Mouse (Mus musculus) kidney, postnatal 0 days (tissue): Measurements from ENCODE around the gene Spata2. TPM values are rescaled to one million over a fixed set of nuclear protein-coding genes. Genes with fewer than 3 reads are reported as not detected.

Experiments used
- ATAC-seq: fragments of 200-750 bp; cut with Nextera tagmentation; replicated peaks from 2 replicates; pipeline ENCODE4 v1.8.0; 2017; ENCODE audit warnings: low read depth, moderate number of reproducible peaks, moderate TSS enrichment, moderate library complexity; ENCODE audit not compliant: low FRiP score
- DNase-seq: peaks from one replicate; pipeline ENCODE4 v3.0.0-alpha.2; 2016; ENCODE audit warnings: low spot score
- H3K27ac ChIP-seq: fragments of 300-500 bp; sonication (generic); 2 replicates; pipeline ENCODE4 v1.5.1; 2014; ENCODE audit warnings: mild to moderate bottlenecking
- H3K27me3 ChIP-seq: fragments of 300-500 bp; sonication (generic); 2 replicates; pipeline ENCODE4 v1.6.1; 2014; ENCODE audit warnings: low read length, mixed read lengths; ENCODE audit not compliant: insufficient read depth
- H3K36me3 ChIP-seq: fragments of 300-500 bp; sonication (generic); 2 replicates; pipeline ENCODE4 v1.6.1; 2014; ENCODE audit warnings: low read length, mixed read lengths; ENCODE audit not compliant: insufficient read depth
- H3K4me1 ChIP-seq: fragments of 300-500 bp; sonication (generic); replicated peaks from 2 replicates; pipeline ENCODE4 v1.6.1; 2014; ENCODE audit warnings: antibody characterized with exemption, low read length, mixed read lengths; ENCODE audit not compliant: insufficient read depth
- H3K4me2 ChIP-seq: fragments of 300-500 bp; sonication (generic); 2 replicates; pipeline ENCODE4 v1.6.1; 2014; ENCODE audit warnings: mild to moderate bottlenecking, low read length, moderate library complexity, mixed read lengths
- H3K4me3 ChIP-seq: fragments of 300-500 bp; sonication (generic); replicated peaks from 2 replicates; pipeline ENCODE4 v1.5.1; 2014; ENCODE audit warnings: low read depth, low read length
- H3K9ac ChIP-seq: fragments of 300-500 bp; sonication (generic); 2 replicates; pipeline ENCODE4 v1.6.1; 2014; ENCODE audit warnings: low read depth, low read length
- H3K9me3 ChIP-seq: fragments of 300-500 bp; sonication (generic); replicated peaks from 2 replicates; pipeline ENCODE4 v1.6.1; 2016; ENCODE audit warnings: low read length, inconsistent platforms, mixed read lengths
- CTCF ChIP-seq: IDR thresholded peaks from 2 replicates; pipeline ENCODE4 v1.5.1; 2016; ENCODE audit warnings: antibody characterized with exemption, low read depth, mild to moderate bottlenecking, moderate library complexity
- WGBS: fragments of 180-500 bp; shearing (Covaris S2); extraction: QIAGEN DNeasy Blood & Tissue Kit; methylation state at CpG from one replicate; pipeline ENCODE4 v1.1.7; 2014; 5-methylcytosine and 5-hydroxymethylcytosine counted together
- polyA plus RNA-seq: library from polyadenylated mRNA; unstranded; fragments of >200 nt; fragmentation: Nextera tagmentation; extraction: Ambion mirVana; gene quantifications from 2 replicates; pipeline ENCODE4 v1.2.1, GENCODE M21; 2015

The Spata2 gene
- polyA plus RNA-seq, 1 experiment from 2014 or later, result 14.3 TPM

GRCm38 (mm10) chr2:167439422-167439821 is 53.3 kb downstream of the Spata2 start:
- no peak for TF ChIP-seq CTCF
- Histone ChIP-seq H3K9me3 (no peaks in the 10 kb centered on the region), H3K27me3 (no peaks in the 10 kb centered on the region), H3K4me1 (no peaks in the 10 kb centered on the region), H3K36me3 (peaks cover 31% of the 10 kb centered on the region; the same call in 1 of the 2 replicates), H3K4me3 (no peak overlapping the region), H3K9ac (no peak overlapping the region), H3K4me2 (no peak overlapping the region), H3K27ac (no peak overlapping the region)
- WGBS, result 96% methylated on average over 3 of the region's 3 CpGs
- ATAC-seq, result no peak
- no peak for DNase-seq

GRCm38 (mm10) chr2:167436371-167436770 is 56.3 kb downstream of the Spata2 start:
- no peaks in the 10 kb centered on the region for H3K27me3 ChIP-seq
- no peak overlapping the region for H3K4me2 ChIP-seq
- H3K9me3 ChIP-seq, result no peaks in the 10 kb centered on the region
- ATAC-seq, result no peak
- no peaks in the 10 kb centered on the region for H3K4me1 ChIP-seq
- WGBS, result 86% methylated on average over 5 of the region's 5 CpGs
- H3K36me3 ChIP-seq, result peaks cover 23% of the 10 kb centered on the region; the same call in 1 of the 2 replicates
- no peak for TF ChIP-seq CTCF
- H3K27ac ChIP-seq, result no peak overlapping the region
- H3K4me3 ChIP-seq, result no peak overlapping the region
- no peak for DNase-seq
- H3K9ac ChIP-seq, result no peak overlapping the region

- Histone ChIP-seq H3K9ac (no peak overlapping the region), H3K36me3 (peaks cover 18% of the 10 kb centered on the region; the same call in 1 of the 2 replicates), H3K4me2 (no peak overlapping the region), H3K27me3 (no peaks in the 10 kb centered on the region), H3K27ac (no peak overlapping the region), H3K4me3 (no peak overlapping the region), H3K4me1 (no peaks in the 10 kb centered on the region), H3K9me3 (no peaks in the 10 kb centered on the region)
- TF ChIP-seq CTCF, result no peak
- 92% methylated on average over 2 of the region's 2 CpGs for WGBS
- DNase-seq (no peak), ATAC-seq (no peak)
Observed at GRCm38 (mm10) chr2:167435631-167436030, 57.1 kb downstream of the Spata2 start.

- ATAC-seq (no peak), DNase-seq (no peak)
- Histone ChIP-seq H3K4me1 (no peaks in the 10 kb centered on the region), H3K9me3 (no peaks in the 10 kb centered on the region), H3K9ac (no peak overlapping the region), H3K4me3 (no peak overlapping the region), H3K27me3 (no peaks in the 10 kb centered on the region), H3K4me2 (no peak overlapping the region), H3K36me3 (peaks cover 15% of the 10 kb centered on the region; the same call in 1 of the 2 replicates), H3K27ac (no peak overlapping the region)
- WGBS, result 93% methylated on average over 6 of the region's 6 CpGs
- TF ChIP-seq CTCF, result no peak
Observed at GRCm38 (mm10) chr2:167434570-167434969, 58.1 kb downstream of the Spata2 start.

GRCm38 (mm10) chr2:167431418-167431776 is 61.3 kb downstream of the Spata2 start:
- Histone ChIP-seq H3K4me3 (no peak overlapping the region), H3K36me3 (peaks cover 30% of the 10 kb centered on the region), H3K27ac (no peak overlapping the region), H3K9ac (no peak overlapping the region), H3K27me3 (no peaks in the 10 kb centered on the region), H3K4me1 (no peaks in the 10 kb centered on the region), H3K4me2 (no peak overlapping the region), H3K9me3 (no peaks in the 10 kb centered on the region)
- 81% methylated on average over 7 of the region's 7 CpGs for WGBS
- no peak for ATAC-seq
- DNase-seq, result no peak
- no peak for TF ChIP-seq CTCF

Other genes with a start within 250 kb of the Spata2 start
- gene B4galt5, start 143.7 kb downstream of the Spata2 start, polyA plus RNA-seq, result 19.5 and 22.6 TPM in 2 replicates
- 14.2 and 15.5 TPM in 2 replicates for gene Slc9a8, start 71.2 kb downstream of the Spata2 start, polyA plus RNA-seq
- gene Rnf114, start 242 bp downstream of the Spata2 start, polyA plus RNA-seq, result 77.0 and 78.7 TPM in 2 replicates
- gene Snai1, start 45.3 kb upstream of the Spata2 start, polyA plus RNA-seq, result 33.9 and 36.1 TPM in 2 replicates
- gene Ube2v1, start 139.2 kb upstream of the Spata2 start, polyA plus RNA-seq, result 256 and 262 TPM in 2 replicates
- 11.2 and 12.6 TPM in 2 replicates for gene Gm20431, start 168.6 kb upstream of the Spata2 start, polyA plus RNA-seq
- 13.0 and 22.2 TPM in 2 replicates for gene Cebpb, start 196.0 kb upstream of the Spata2 start, polyA plus RNA-seq
- gene Tmem189, start 196.9 kb upstream of the Spata2 start, polyA plus RNA-seq, result 64.6 and 65.2 TPM in 2 replicates